Mouse (Mus musculus) ES-E14 (cell line): Measurements from ENCODE around the gene Plbd1.

ENCODE experiments used
- CHD2 ChIP-seq: IDR thresholded peaks from 2 replicates; pipeline ENCODE4 v1.6.1; 2014; ENCODE audit warnings: mild to moderate bottlenecking, low read depth, low read length, inconsistent platforms
- HCFC1 ChIP-seq: IDR thresholded peaks from 2 replicates; pipeline ENCODE4 v1.6.1; 2012; ENCODE audit warnings: low read length, inconsistent platforms, borderline replicate concordance; ENCODE audit not compliant: insufficient read depth
- MAFK ChIP-seq: IDR thresholded peaks from 2 replicates; pipeline ENCODE4 v1.6.1; 2014; ENCODE audit warnings: mild to moderate bottlenecking, low read depth, low read length, inconsistent platforms; ENCODE audit not compliant: insufficient read depth
- ZC3H11A ChIP-seq: IDR thresholded peaks from 2 replicates; pipeline ENCODE4 v1.6.1; 2012; ENCODE audit warnings: low read depth, mild to moderate bottlenecking, inconsistent platforms, low read length, borderline replicate concordance
- ZNF384 ChIP-seq: IDR thresholded peaks from 2 replicates; pipeline ENCODE4 v1.6.1; 2012; ENCODE audit warnings: low read depth, low read length, inconsistent platforms

DNA sequence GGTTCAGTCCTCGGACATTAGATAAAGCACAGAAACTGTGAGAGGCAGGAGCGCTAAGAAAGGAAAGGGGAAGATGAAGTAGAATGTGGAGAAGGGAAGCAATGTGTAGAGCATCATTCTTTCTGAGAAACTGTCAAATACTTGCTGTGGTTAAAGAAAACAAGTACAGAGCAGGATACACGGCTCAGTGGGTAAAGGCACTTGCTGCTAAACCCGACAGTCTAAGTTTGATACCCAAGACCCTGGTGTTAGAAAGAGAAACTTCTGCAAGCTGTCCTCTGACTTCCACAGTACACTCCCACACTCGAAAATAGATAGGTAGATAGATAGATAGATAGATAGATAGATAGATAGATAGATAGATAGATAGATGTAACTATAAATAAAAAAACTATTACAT, 8.4 kb downstream of the Plbd1 start:
- TF ChIP-seq MAFK (no peak), HCFC1 (no peak), ZC3H11A (no peak), ZNF384 (no peak), CHD2 (no peak)
